Mouse (Mus musculus) lung, embryonic 14.5 days (tissue): ENCODE results near the gene Vhl. TPM values are rescaled to one million over a fixed set of nuclear protein-coding genes. Genes with fewer than 3 reads are reported as not detected.

ENCODE experiments used
- ATAC-seq: fragments of 200-750 bp; cut with Nextera tagmentation; 2 replicates; pipeline ENCODE4 v1.8.0; 2017; ENCODE audit warnings: mild to moderate bottlenecking, moderate TSS enrichment, moderate library complexity; ENCODE audit not compliant: insufficient read depth
- DNase-seq: peaks from one replicate; pipeline ENCODE4 v3.0.0-alpha.2; 2015
- H3K27ac ChIP-seq: fragments of 300-500 bp; sonication (generic); 2 replicates; pipeline ENCODE4 v1.5.1; 2014; ENCODE audit warnings: low read depth, mild to moderate bottlenecking, moderate library complexity
- H3K27me3 ChIP-seq: fragments of 300-500 bp; sonication (generic); 2 replicates; pipeline ENCODE4 v1.6.1; 2014; ENCODE audit warnings: low read length, control low read depth; ENCODE audit not compliant: insufficient read depth
- H3K36me3 ChIP-seq: fragments of 300-500 bp; sonication (generic); 2 replicates; pipeline ENCODE4 v1.6.1; 2014; ENCODE audit warnings: control low read depth; ENCODE audit not compliant: insufficient read depth
- H3K4me1 ChIP-seq: fragments of 300-500 bp; sonication (generic); 2 replicates; pipeline ENCODE4 v1.6.1; 2014; ENCODE audit warnings: antibody characterized with exemption, control low read depth; ENCODE audit not compliant: insufficient read depth
- H3K4me2 ChIP-seq: fragments of 300-500 bp; sonication (generic); 2 replicates; pipeline ENCODE4 v1.6.1; 2014; ENCODE audit warnings: mild to moderate bottlenecking
- H3K4me3 ChIP-seq: fragments of 300-500 bp; sonication (generic); 2 replicates; pipeline ENCODE4 v1.5.1; 2014; ENCODE audit warnings: low read depth, low read length
- H3K9ac ChIP-seq: fragments of 300-500 bp; sonication (generic); 2 replicates; pipeline ENCODE4 v1.6.1; 2014
- H3K9me3 ChIP-seq: fragments of 300-500 bp; sonication (generic); 2 replicates; pipeline ENCODE4 v1.6.1; 2016; ENCODE audit warnings: low read depth, low read length, control low read depth
- CTCF ChIP-seq: IDR thresholded peaks from 2 replicates; pipeline ENCODE4 v1.5.1; 2016; ENCODE audit warnings: antibody characterized with exemption, low read depth
- WGBS: fragments of 180-500 bp; shearing (Covaris S2); extraction: QIAGEN DNeasy Blood & Tissue Kit; methylation state at CpG from one replicate; pipeline ENCODE4 v1.1.7; 2014; 5-methylcytosine and 5-hydroxymethylcytosine counted together
- polyA plus RNA-seq: library from polyadenylated mRNA; unstranded; fragments of >200 nt; fragmentation: Nextera tagmentation; extraction: Ambion mirVana; gene quantifications from 2 replicates; pipeline ENCODE4 v1.2.1, GENCODE M21; 2014

Gene Vhl
- polyA plus RNA-seq, 1 experiment from 2014 or later, result 42.2 TPM

DNA sequence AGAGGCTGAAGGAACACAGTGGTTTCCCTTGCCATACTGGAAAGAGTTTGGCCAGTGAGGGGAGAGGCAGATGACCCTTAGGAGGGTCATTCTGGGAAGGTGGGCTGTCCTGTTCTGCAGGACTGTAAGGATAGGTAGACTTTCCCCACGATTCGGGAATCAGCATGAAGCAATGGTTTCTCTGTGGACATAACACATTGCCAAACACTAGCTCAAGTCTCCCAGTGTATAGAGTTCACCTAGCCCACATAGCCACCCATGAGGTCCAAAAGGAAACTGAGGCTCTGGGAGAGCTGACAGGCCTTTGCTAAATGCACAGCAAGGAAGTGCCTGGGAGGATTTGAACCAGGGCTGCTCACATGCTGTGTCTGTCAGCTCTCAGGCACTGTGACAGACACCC, 20.2 kb downstream of the Vhl start:
- no peak for ATAC-seq

DNA sequence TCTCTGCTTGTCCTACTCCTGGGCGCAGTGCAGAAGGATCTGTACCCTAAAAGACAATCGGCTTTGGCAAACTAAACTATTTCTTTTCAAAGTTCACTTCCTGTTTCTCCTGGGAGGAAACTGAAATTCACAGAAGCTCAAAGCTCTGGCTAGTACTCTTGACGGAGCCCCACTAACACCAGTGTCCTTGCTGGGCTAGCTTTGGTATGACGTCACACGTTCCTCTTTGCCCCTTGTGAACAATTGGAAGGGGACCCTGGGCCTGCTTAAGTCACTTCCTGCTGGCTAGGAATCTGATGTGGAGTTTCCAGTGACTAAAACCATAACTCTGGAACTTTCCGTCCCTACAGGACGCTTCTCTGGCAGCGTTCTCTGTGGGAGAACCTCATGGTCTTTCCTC, 21.0 kb downstream of the Vhl start:
- peak overlapping the region; percentile 63; the same call in 1 of the 2 replicates for H3K27ac ChIP-seq
- no peaks in the 10 kb centered on the region for H3K27me3 ChIP-seq
- H3K36me3 ChIP-seq, result no peaks in the 10 kb centered on the region
- ATAC-seq (no peak), DNase-seq (peak; percentile 53)
- no peaks in the 10 kb centered on the region for H3K9me3 ChIP-seq
- no peak for TF ChIP-seq CTCF
- no peak overlapping the region for H3K9ac ChIP-seq
- no peaks in the 10 kb centered on the region for H3K4me1 ChIP-seq
- H3K4me2 ChIP-seq, result no peak overlapping the region
- no peak overlapping the region for H3K4me3 ChIP-seq
- 81% methylated on average over 8 of the region's 8 CpGs for WGBS

More for the DNA sequence above, 20.2 kb downstream of the Vhl start:
- H3K4me2 ChIP-seq, result no peak overlapping the region
- DNase-seq, result no peak
- no peaks in the 10 kb centered on the region for H3K27me3 ChIP-seq
- 87% methylated on average over 2 of the region's 2 CpGs for WGBS
- H3K4me3 ChIP-seq, result no peak overlapping the region
- H3K36me3 ChIP-seq, result no peaks in the 10 kb centered on the region
- no peak for TF ChIP-seq CTCF
- H3K9me3 ChIP-seq, result no peaks in the 10 kb centered on the region
- H3K9ac ChIP-seq, result no peak overlapping the region
- no peak overlapping the region; the same call in 1 of the 2 replicates for H3K27ac ChIP-seq
- no peaks in the 10 kb centered on the region for H3K4me1 ChIP-seq

GRCm38 (mm10) chr6:113649346-113650196, 25.8 kb downstream of the Vhl start:
- ATAC-seq (no peak), DNase-seq (no peak)
- Histone ChIP-seq H3K36me3 (no peaks in the 10 kb centered on the region), H3K4me2 (no peak overlapping the region), H3K27me3 (no peaks in the 10 kb centered on the region), H3K9ac (no peak overlapping the region), H3K4me3 (no peak overlapping the region), H3K4me1 (no peaks in the 10 kb centered on the region; the same call in 1 of the 2 replicates), H3K9me3 (no peaks in the 10 kb centered on the region), H3K27ac (no peak overlapping the region)
- 70% methylated on average over 7 of the region's 7 CpGs for WGBS
- TF ChIP-seq CTCF, result no peak

DNA sequence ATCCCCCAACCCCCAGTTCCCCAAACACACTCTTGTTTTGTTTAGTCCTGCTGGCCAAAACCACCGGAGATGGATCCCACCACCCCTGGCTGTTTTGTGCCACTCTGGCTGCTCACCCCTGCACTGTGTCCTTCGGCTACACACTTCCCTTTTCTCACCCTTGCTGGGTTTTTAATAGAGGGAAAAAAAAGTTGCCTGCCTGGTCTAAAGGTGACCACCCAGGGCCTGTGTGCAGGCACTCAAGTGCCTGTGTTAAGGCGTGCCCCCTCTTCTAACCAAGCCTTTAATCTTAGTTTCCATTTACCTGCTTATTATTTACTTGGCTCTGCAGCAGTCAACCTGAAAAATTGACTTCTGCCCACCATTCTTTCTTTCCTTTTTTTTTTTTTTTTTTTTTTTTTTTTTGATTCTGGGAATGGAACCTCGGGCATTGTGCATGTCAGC, 26.5 kb downstream of the Vhl start:
- no peak overlapping the region for H3K9ac ChIP-seq
- H3K4me2 ChIP-seq, result no peak overlapping the region
- TF ChIP-seq CTCF, result no peak
- H3K9me3 ChIP-seq, result no peaks in the 10 kb centered on the region
- 50% methylated on average over 4 of the region's 4 CpGs for WGBS
- ATAC-seq (no peak), DNase-seq (no peak)
- no peak overlapping the region for H3K27ac ChIP-seq
- no peaks in the 10 kb centered on the region for H3K36me3 ChIP-seq
- H3K27me3 ChIP-seq, result no peaks in the 10 kb centered on the region
- H3K4me1 ChIP-seq, result no peaks in the 10 kb centered on the region; the same call in 1 of the 2 replicates
- H3K4me3 ChIP-seq, result no peak overlapping the region

- no peak overlapping the region for H3K4me2 ChIP-seq
- ATAC-seq (no peak), DNase-seq (no peak)
- WGBS, result 63% methylated on average over 3 of the region's 3 CpGs
- no peaks in the 10 kb centered on the region for H3K9me3 ChIP-seq
- no peak overlapping the region for H3K4me3 ChIP-seq
- H3K9ac ChIP-seq, result no peak overlapping the region
- H3K27ac ChIP-seq, result no peak overlapping the region
- no peaks in the 10 kb centered on the region for H3K27me3 ChIP-seq
- TF ChIP-seq CTCF, result no peak
- no peaks in the 10 kb centered on the region; the same call in 1 of the 2 replicates for H3K4me1 ChIP-seq
- H3K36me3 ChIP-seq, result no peaks in the 10 kb centered on the region
Observed at GRCm38 (mm10) chr6:113651626-113652025, 27.9 kb downstream of the Vhl start.

DNA sequence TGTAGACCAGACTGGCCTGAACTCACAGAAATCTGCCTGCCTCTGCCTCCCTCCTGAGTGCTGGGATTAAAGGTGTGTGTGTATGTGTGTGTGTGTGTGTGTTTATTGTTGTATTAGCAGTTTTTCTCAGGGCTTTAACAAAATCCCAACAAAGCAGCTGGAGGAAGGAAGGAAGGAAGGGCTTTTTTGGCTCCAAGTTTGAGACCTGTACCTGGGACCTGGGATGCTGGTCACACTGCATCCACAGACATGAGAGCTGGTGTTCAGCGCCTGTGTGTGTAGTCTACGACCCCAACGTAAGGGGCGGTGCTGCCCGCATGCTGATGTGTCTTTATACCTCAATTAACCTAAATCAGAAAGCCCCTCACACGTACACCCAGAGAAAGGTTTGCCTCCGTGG, 29.8 kb downstream of the Vhl start:
- H3K27me3 ChIP-seq, result no peaks in the 10 kb centered on the region
- no peaks in the 10 kb centered on the region for H3K36me3 ChIP-seq
- H3K27ac ChIP-seq, result no peak overlapping the region
- no peak overlapping the region for H3K9ac ChIP-seq
- DNase-seq, result no peak
- H3K4me2 ChIP-seq, result no peak overlapping the region
- H3K4me3 ChIP-seq, result no peak overlapping the region
- no peak for TF ChIP-seq CTCF
- no peaks in the 10 kb centered on the region; the same call in 1 of the 2 replicates for H3K4me1 ChIP-seq
- WGBS, result 89% methylated on average over 7 of the region's 7 CpGs
- no peak for ATAC-seq
- no peaks in the 10 kb centered on the region for H3K9me3 ChIP-seq

- ATAC-seq, result no peak
- TF ChIP-seq CTCF, result no peak
Observed at GRCm38 (mm10) chr6:113654102-113654501, 30.3 kb downstream of the Vhl start.

More at GRCm38 (mm10) chr6:113654102-113654501, 30.3 kb downstream of the Vhl start:
- no peak overlapping the region for H3K27ac ChIP-seq
- H3K4me1 ChIP-seq, result no peaks in the 10 kb centered on the region; the same call in 1 of the 2 replicates
- no peak overlapping the region for H3K9ac ChIP-seq
- H3K9me3 ChIP-seq, result no peaks in the 10 kb centered on the region
- 68% methylated on average over 8 of the region's 8 CpGs for WGBS
- H3K4me2 ChIP-seq, result no peak overlapping the region
- no peaks in the 10 kb centered on the region for H3K36me3 ChIP-seq
- H3K4me3 ChIP-seq, result no peak overlapping the region
- H3K27me3 ChIP-seq, result no peaks in the 10 kb centered on the region
- no peak for DNase-seq
